In the genomic region with DNA sequence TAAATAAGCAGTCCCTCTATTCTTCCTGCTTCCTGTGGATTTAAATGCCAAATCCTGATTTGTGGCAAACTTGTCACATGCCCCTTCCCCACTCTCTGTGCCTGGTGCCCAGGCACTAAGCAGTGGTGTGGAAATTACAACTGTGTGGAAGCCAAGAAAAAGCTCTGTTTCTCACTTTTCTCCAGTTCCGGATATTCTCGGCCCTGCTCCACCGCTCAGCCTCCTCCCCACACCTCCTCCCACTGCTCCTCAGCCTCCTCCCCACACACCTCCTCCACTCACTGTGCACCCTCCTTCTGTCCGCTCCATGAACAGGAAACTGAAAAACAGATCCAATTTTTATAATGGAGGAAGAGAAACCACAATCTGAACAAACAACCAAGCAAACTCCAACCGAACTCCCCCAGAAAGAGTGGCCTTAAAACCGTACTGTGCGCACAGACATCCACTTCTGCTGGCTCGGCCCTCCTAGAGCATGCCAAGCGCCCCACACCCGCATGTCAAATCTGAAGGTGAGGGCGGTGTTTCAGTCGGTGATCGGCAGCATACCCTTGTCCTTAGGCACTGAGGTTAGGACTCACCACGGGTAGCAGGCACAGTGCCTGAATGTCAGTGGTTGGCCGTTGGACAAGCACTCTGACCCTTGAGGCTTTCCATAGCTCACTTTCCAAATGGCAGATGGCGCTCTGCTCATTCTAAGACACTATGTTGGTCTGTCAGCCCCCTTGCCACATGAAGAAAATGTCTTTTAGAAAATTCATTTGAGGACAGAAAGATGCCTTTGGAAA, we compare ENCODE assay signal across 9 mouse cellular contexts.
DNase-seq lines count a peak whose midpoint lies in the region; ATAC-seq and TF ChIP-seq lines count a peak whose summit lies in the region.
"Had no signal": no experiment of that assay in that cellular context is flagged by ENCODE, and none has a peak within 500 bp of the region (broad histone marks: within the 10 kb centered on the region; RNA-seq: fewer than 3 reads in every experiment).

No protein-coding gene starts in this region.

- no peak; the same call in 1 of the 2 replicates for ATAC-seq in midbrain, postnatal 0 days (ENCODE audit: low FRiP score)
- ATAC-seq in midbrain, embryonic 13.5 days, result no peak
- no peak for ATAC-seq in intestine, postnatal 0 days

- DNase-seq in midbrain, postnatal 0 days (ENCODE audit: low spot score), result peak; percentile 57
- DNase-seq in cerebellum, postnatal 14 days, result peak; percentile 88 to 94
- peak; percentile 8 to 40 for DNase-seq in kidney, postnatal 36 days
- peak; percentile 69 to 85 for DNase-seq in right cerebral cortex, postnatal 36 days (ENCODE audit: low spot score in 2 of 2)
- no peak for DNase-seq in adrenal gland, adult 18-20 months (ENCODE audit: low spot score in 2 of 2)
- DNase-seq in urinary bladder, adult 2 months (ENCODE audit: low spot score), result no peak

- no peak overlapping the region for H3K9ac ChIP-seq in midbrain, postnatal 0 days (replicated peaks; ENCODE audit: low read length, poor library complexity, severe bottlenecking)
- no peak overlapping the region for H3K9ac ChIP-seq in midbrain, embryonic 13.5 days (replicated peaks)
- no peak overlapping the region for H3K9ac ChIP-seq in intestine, postnatal 0 days (ENCODE audit: low read depth, low read length)
- H3K9ac ChIP-seq: liver, embryonic 14.5 days had no signal

- 84% methylated on average over 16 of the region's 16 CpGs for WGBS in midbrain, postnatal 0 days
- 87% methylated on average over 16 of the region's 16 CpGs for WGBS in midbrain, embryonic 13.5 days
- 81% methylated on average over 16 of the region's 16 CpGs for WGBS in intestine, postnatal 0 days

- no peaks in the 10 kb centered on the region for H3K27me3 ChIP-seq in midbrain, postnatal 0 days (ENCODE audit: insufficient read depth, low read length)
- no peaks in the 10 kb centered on the region for H3K27me3 ChIP-seq in midbrain, embryonic 13.5 days
- H3K27me3 ChIP-seq in intestine, postnatal 0 days (replicated peaks; ENCODE audit: control insufficient read depth, insufficient read depth, low read length), result no peaks in the 10 kb centered on the region

- H3K4me3 ChIP-seq in midbrain, postnatal 0 days (ENCODE audit: low read depth, low read length), result no peak overlapping the region
- H3K4me3 ChIP-seq in midbrain, embryonic 13.5 days (replicated peaks), result no peak overlapping the region
- H3K4me3 ChIP-seq in intestine, postnatal 0 days (ENCODE audit: low read depth, low read length), result no peak overlapping the region

- 0 out of 2 replicates have a peak, but pooled peaks cover 2% of the 10 kb centered on the region for H3K36me3 ChIP-seq in midbrain, postnatal 0 days (ENCODE audit: insufficient read depth, low read length)
- H3K36me3 ChIP-seq in midbrain, embryonic 13.5 days, result peaks cover 5% of the 10 kb centered on the region; the same call in 1 of the 2 replicates
- H3K36me3 ChIP-seq in intestine, postnatal 0 days (ENCODE audit: control insufficient read depth, insufficient read depth), result no peaks in the 10 kb centered on the region

- no peak overlapping the region for H3K27ac ChIP-seq in midbrain, postnatal 0 days (ENCODE audit: low read depth, low read length)
- H3K27ac ChIP-seq in midbrain, embryonic 13.5 days, result no peak overlapping the region; the same call in 1 of the 2 replicates
- no peak overlapping the region for H3K27ac ChIP-seq in intestine, postnatal 0 days (ENCODE audit: low read depth, low read length)
- H3K27ac ChIP-seq: liver, embryonic 14.5 days had no signal

- no peak; the same call in 1 of the 2 replicates for TF ChIP-seq CTCF in midbrain, postnatal 0 days (IDR thresholded peaks at IDR 0.05)
- TF ChIP-seq CTCF in intestine, postnatal 0 days (IDR thresholded peaks at IDR 0.05; ENCODE audit: low read depth), result no peak

- H3K9me3 ChIP-seq in midbrain, postnatal 0 days (ENCODE audit: low read length), result no peaks in the 10 kb centered on the region
- no peaks in the 10 kb centered on the region for H3K9me3 ChIP-seq in midbrain, embryonic 13.5 days
- no peaks in the 10 kb centered on the region for H3K9me3 ChIP-seq in intestine, postnatal 0 days (ENCODE audit: control insufficient read depth)

- no peaks in the 10 kb centered on the region for H3K4me1 ChIP-seq in midbrain, postnatal 0 days (ENCODE audit: insufficient read depth, low read length)
- peaks cover 31% of the 10 kb centered on the region for H3K4me1 ChIP-seq in midbrain, embryonic 13.5 days (replicated peaks)
- H3K4me1 ChIP-seq in intestine, postnatal 0 days (replicated peaks; ENCODE audit: control insufficient read depth, insufficient read depth, low read length), result peaks cover 20% of the 10 kb centered on the region

- H3K4me2 ChIP-seq in midbrain, postnatal 0 days (ENCODE audit: low read depth, low read length, poor library complexity, severe bottlenecking), result no peak overlapping the region
- H3K4me2 ChIP-seq in midbrain, embryonic 13.5 days (replicated peaks), result no peak overlapping the region
- H3K4me2 ChIP-seq in intestine, postnatal 0 days (replicated peaks; ENCODE audit: low read depth), result no peak overlapping the region

Comparison
In these comparisons a context has a peak if more than half of its experiments do, and no peak if none do; other contexts are left out.
1. DNase-seq: peak in midbrain, postnatal 0 days (single experiment), cerebellum, postnatal 14 days (2 of 2), kidney, postnatal 36 days (2 of 2) and right cerebral cortex, postnatal 36 days (2 of 2); none in adrenal gland, adult 18-20 months (0 of 2) and urinary bladder, adult 2 months (single experiment).